Mouse (Mus musculus): ENCODE measurements around the gene Samm50.

DNA sequence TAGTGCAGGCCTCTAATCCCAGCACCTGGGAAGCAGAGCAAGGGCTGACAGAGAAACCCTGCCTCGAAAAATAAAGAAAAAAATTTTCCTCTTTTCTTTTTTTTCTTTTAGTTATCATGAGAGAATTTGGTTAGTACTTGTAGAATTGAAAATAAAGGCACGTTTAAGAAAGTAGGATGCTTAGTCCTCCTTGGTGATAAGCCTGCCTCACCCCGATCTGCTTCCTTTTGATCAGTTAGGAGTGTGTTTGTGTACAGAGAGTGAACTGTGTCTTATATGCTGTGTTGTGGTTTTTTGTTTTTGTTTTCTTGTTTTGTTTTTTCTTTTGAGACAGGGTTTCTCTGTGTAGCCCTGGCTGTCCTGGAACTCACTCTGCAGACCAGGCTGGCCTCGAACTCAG, 15.3 kb downstream of the Samm50 start:
- no peak for TF ChIP-seq POLR2A (IDR thresholded peaks at IDR 0.05; ENCODE audit: low read depth, low read length)
- TF ChIP-seq CTCF (IDR thresholded peaks at IDR 0.05; ENCODE audit: extremely low read depth, insufficient read length, insufficient replicate concordance, low read depth, low read length), result no peak
